Mouse (Mus musculus) liver, adult 2 months (tissue): ENCODE measurements around the gene Tmc8.

ENCODE experiments used
- CTCF ChIP-seq: fragments of 200-500 bp; IDR thresholded peaks from 2 replicates; pipeline ENCODE4 v1.5.1; 2011; ENCODE audit warnings: low read depth, low read length, control low read depth
- POLR2A ChIP-seq: fragments of 200-500 bp; IDR thresholded peaks from 2 replicates; pipeline ENCODE4 v1.6.1; 2011; ENCODE audit warnings: low read length, control low read depth; ENCODE audit not compliant: insufficient read depth; ENCODE audit errors: extremely low read depth

DNA sequence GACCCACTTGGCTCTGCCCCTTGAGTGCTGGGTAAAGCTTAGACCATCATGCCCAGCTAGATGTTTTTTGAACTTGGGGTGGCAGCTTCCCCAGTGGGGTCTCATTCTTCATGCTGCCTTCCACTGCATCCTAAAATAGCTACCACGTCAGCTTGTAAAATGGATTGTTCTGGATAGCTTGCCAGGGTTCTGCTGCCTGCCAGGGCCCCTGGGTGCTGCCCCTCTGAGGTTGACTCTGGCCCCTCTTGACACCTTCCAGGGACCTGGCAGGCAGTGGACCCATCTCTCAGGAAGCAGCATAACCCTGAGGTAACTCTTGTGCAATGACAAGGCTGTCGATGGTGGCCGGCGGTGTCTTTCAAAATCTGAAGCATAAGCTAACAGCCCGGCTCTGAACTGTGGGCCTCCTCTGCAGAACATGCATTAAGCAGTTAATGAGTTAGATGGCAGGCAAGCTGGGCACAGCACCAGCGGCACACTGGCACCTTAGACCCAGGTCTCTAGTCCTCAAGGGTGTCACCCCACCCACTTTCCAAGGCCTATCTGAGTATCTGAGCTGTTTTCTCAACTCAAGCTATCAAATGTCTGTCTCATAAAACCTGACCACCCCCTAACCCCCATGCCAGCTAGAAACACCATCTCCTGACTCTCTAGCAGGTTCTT, 33.0 kb downstream of the Tmc8 start:
- TF ChIP-seq CTCF (no peak), POLR2A (no peak)
